Mouse (Mus musculus) adrenal gland, postnatal 4 days (tissue): Measurements from ENCODE around the gene Tmem62. TPM values are rescaled to one million over a fixed set of nuclear protein-coding genes. Genes with fewer than 3 reads are reported as not detected.
"Not testable (repeated sequence)": the region's sequence is repeated elsewhere in the genome, so short reads cannot be mapped to it uniquely, and the experiment has no call there.

Experiments
- DNase-seq, 2 experiments: peaks; one replicate each; pipeline ENCODE4 v3.0.0; 2021 to 2022; ENCODE audit warnings: low spot score in 2 of 2, mixed read lengths in 2 of 2
- total RNA-seq, 2 experiments: library from RNA; stranded (reverse); gene quantifications; 2 replicates each; pipeline ENCODE4 v1.2.3; 2021

Gene Tmem62
- total RNA-seq, 2 experiments from 2014 or later = 9.3 to 10.8 TPM

DNA sequence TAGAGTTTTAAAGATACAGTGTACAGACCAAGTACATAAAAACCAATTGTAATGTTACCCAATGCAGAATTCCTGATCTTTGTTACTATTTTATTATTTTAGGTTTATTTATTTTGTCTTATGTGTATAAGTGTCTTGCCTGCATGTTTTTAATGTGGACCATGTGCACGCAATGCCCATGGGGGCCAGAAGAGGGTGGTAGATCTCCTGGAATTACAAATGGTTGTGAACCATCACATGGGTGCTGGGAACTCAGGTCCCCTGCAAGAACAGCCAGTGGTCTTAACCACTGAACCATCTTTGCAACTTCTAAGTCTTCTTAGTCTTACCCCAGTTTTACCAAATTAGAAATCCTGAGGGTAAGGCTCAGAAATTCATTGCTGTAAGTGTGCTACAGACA is 8.4 kb downstream of the Tmem62 start:
- no peak for DNase-seq

DNA sequence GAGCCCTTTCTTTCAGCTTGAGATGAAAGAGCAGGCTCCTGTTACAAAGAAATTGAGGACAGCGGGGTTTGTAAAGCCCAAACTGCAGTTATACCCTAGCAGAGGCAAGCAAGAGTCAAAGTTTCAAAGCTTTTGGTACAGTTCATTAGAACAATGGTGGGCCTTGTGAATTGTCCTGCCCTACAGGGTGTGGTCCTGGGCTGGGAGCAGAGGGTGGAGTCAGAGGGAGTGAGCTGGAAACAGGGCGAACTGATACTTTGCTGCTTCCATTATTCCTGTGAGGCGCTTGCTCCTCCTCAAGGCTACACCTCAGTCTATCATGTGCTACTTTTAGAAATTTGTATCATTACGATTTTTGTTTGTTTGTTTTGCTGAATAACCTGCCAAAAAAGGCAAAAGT is 14.4 kb downstream of the Tmem62 start:
- no peak for DNase-seq

DNA sequence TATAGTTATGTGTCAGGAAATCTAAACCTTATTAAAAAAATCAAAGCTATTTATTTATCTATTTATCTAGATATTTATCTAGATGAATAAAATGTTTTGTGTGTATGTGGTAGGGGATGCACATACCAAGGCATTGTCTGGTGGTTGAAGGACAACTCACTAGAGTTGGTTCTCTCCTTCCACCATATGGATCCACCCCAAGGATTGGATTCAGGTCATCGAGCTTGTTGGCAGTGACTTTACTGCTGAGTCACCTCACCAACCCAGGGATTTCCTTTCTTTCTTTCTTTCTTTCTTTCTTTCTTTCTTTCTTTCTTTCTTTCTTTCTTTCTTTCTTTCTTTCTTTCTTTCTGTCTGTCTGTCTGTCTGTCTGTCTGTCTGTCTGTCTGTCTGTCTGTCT is 19.8 kb downstream of the Tmem62 start:
- DNase-seq = not testable (repeated sequence)

DNA sequence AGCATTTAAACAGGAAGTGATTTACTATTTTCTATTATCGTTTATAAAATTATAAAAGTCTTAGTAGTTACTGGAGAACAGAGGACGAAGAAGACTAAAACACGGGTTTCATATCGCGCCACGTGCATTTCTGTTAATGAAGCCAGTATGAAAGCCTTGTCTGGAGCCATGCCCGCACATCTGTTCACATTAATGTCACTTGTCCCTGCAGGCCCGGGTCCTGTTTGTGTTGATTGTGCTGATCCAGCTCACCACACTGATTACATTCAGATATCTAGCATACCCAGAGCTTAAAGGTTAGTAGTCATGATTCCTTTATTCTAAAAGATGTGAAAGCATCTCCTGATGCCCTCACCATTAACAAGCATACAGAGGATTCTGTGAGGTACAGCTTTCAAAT is 22.0 kb downstream of the Tmem62 start:
- DNase-seq = no peak

DNA sequence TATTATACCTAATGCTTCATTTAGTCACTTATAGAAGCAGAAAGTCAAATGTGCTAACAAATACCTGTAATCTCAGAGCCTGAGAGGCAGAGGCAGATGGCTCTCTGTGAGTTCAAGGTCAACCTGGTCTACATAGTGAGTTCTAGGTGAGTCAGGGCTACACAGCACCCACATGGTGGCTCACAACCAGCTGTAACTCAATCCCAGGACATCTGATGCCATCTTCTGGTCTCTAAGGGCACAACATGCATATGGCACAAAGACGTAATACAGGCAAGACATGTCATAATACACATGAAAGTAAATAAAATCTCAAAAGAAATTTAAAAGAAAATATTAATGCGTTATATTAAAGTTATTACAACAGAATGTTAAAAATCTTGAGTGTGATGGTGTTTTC is 26.8 kb downstream of the Tmem62 start:
- DNase-seq = no peak

DNA sequence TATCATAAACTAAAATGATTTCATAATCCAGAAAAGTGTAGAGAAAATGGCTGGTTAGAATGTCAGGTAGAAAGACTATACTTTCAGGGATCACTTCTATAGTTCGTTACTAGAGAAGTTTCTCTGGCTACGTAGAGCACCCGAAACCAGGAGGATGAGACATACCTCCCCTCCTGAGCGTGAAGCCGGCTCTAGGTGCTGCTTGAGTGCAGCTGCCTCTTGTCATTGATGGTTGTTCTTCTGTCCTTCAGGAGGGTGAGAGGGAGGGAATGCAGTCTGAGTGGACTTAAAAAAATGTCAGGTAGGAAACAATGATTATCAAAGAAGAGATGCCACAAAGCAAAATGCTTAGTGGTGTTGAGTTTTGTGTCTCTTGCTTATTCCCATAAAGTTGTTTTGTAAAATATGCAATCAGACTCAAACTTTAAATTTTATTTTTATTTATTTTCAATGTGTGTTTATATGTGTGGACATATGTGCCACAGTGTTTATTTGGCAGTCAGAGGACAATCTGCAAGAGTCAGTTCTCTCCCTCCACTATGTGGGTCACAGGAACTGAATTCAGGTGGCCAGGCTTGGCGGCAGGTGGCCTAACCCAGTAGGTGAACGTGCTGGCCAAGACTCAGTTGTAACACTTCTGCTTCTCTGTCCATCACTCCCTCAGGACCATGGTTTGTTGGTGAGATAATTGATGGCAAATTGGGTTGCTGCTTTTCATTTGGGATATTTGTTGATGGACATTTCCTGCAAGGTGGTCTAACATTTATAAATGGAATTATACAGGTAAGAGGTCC is 27.4 kb downstream of the Tmem62 start:
- DNase-seq = no peak

DNA sequence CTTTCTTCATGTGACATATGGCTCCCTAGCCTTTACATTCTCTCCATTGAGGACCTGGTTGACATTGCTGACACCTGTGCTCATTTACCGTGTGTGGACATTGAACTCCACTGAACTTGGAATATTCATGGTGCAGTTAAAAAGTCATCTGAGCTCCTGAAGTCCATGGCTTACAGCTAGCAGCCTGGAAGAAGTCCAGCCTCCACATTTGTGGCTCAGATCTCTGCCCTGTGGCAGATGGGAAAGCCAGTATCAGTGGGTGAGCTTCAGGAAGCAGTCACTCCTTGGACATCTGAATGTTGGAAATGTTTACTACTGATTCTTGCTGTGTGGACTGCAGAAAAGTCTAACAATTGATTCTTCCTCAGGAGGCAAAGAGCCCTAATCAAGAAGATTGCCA is 30.2 kb downstream of the Tmem62 start:
- DNase-seq = no peak

DNA sequence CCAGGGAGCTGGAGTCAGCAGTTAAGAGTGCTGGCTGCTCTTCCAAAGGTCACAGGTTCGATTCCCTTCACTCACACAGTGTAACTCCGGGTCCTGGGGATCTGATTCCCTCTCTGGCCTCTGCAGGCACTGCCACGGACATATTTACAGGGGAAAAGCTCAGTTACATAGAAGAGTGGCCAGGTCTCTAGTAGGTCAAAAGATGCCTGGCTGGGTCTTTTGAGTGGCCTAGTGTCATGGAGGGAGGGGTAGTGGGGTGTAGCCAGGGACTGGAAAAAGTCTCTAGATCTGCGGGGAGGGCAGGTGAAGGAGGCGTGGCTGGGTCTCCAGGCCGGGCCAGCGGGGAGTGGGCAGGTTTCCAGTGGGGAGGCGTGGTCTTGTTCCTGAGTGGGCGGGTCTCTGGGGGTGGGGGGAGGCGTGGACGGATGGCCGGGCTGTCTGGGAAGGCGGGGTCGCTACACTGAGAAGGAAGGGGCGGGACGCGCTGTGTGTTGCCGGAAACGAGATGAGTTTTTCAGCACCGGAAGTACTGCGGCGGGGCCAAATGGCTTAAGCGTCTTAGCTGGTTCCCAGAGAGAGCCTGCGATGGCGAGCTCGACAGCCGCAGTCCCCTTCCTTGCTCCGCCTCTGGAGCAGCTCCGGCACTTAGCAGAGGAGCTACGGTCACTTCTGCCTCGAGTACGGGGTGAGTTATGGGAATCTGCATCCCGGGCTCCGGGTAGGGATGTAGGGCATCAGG is 31.3 kb downstream of the Tmem62 start, which contains the start of gene Ccndbp1:
TSS of gene Ccndbp1 (plus strand) at position 479 of the 739 bp plus-strand sequence.
- DNase-seq = peak; percentile 81 to 86

DNA sequence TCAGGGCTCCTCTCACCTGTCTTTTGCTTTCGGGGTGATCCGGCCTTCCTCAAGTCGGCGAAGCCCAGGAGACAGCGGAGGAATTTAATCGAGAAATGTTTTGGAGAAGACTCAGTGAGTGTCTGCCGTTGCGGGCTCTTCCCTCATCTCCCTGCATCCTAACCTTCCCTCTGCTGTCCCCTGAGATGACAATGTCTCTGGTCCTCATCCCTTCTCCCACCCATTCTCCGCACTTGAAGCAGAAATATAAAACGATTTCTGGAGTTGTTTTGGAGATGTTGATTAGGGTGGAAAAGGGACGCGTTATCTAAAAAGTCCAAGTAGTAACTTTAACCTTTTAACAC is 31.8 kb downstream of the Tmem62 start:
- no peak for DNase-seq

DNA sequence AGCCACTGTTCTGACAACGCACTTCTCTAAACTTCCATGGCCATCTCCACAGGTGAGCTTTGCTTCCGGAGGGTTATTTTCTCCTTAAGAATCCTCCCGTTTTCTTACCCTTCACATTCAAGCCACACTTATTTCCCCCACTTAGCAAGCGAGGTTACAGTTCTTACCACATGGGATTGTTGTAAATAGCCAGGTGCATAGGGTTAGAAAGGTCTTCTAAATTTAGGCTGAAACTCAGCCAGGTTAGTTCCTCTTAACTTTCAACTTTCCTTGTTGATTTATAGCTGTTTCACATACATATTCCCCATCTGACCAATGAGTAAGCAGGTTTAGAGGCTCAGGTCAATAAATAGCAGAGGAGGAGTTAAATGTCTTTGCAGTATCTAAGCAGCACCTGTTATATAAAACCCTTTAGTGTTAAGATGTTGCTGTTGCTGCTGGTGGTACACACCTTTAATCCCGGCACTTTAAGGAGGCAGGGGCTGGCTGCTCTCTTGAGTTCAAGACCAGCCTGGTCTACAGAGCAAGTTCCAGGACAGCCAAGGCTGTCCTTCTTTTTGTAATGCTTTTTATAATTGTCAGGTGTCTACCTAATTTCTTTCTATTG is 32.4 kb downstream of the Tmem62 start:
- no peak for DNase-seq

DNA sequence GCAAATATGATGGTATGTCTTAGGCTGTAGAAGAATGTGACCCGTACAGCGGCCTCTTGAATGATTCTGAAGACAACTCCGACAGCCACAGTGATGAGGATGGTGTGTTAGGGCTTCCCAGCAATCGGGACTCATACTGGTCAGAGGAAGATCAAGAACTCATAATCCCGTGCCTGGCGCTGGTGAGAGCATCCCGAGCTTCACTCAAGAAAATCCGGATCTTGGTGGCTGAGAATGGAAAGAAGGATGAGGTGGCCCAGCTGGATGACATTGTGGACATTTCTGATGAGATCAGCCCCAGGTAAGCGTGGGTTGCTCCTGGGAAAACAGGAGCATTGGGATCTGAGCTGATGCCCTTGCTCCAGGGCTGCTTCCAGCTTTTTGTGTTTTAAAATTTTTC is 35.9 kb downstream of the Tmem62 start:
- DNase-seq = no peak

DNA sequence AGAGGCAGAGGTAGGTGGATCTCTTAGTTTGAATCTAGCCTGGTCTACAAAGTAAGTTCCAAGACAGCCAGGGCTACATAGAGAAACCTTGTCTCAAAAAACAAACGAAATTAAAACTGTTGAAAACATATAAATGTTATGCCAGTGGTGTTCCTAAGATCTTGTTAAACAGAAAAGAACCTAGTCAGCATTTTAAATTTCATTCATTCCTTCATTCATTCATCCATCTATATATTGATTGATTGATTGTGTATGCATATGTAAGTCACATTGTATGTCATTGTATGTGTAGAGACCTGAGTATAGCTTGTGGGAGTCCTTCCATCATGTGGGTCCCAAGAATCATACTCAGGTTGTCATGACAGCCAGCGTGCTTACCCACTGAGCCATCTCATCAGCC is 38.7 kb downstream of the Tmem62 start:
- DNase-seq = no peak

DNA sequence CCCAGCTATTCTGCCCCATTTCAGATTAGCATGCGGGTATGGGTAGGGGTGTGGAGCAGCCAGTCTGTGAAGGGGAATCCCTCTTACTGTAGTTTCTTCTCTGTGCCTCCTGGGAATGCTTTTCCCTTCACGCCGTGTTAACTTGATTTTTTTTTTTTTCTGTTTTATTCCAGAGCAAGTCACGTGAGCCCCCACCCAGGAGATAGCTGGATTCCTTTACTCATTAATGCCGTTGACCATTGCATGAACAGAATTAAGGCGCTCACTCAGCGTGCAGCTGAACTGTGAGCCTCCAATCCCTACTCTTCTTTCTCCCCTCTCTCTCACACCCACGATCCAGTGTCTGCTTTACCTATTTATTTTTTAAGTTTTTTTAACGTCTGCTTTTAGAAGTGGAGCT is 39.4 kb downstream of the Tmem62 start:
- DNase-seq = no peak

DNA sequence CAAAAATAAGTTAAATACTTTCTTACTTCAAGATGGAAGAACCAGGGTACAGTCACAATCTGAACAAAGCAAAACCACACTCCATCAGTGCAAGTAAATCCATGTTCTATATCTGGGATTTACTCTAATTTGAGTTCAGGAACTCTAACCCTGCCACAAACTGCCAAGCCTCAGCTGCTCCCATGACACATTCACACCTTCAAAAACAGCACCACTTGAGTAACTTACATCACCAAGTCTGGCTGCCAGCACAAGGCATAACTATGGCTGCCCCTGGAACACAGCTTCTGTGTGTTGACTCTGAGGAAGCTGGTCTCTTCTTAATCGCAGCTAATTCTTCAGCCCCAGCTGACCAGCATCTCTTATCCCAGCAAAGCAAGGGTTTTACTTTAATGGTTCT is 40.3 kb downstream of the Tmem62 start:
- no peak for DNase-seq

DNA sequence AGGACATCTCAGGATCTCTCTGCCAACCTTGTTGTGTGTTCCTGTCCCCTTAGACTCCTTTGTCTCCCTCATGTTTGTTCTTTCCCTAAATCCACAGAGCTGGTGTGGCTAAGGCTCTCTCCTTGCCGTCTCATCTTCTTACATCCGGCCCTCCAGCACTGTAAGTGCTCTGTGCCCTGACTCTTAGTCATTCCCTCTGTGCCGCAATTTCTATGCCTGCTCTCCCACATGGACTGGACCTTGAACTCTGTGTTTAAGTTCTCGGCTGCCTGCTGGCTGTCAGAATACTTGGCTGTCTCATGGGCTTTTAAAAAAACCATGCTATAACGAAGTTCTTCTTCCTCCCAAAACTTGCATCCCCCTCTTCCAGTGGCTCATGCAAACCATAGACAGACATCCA is 46.1 kb downstream of the Tmem62 start:
- DNase-seq = no peak

DNA sequence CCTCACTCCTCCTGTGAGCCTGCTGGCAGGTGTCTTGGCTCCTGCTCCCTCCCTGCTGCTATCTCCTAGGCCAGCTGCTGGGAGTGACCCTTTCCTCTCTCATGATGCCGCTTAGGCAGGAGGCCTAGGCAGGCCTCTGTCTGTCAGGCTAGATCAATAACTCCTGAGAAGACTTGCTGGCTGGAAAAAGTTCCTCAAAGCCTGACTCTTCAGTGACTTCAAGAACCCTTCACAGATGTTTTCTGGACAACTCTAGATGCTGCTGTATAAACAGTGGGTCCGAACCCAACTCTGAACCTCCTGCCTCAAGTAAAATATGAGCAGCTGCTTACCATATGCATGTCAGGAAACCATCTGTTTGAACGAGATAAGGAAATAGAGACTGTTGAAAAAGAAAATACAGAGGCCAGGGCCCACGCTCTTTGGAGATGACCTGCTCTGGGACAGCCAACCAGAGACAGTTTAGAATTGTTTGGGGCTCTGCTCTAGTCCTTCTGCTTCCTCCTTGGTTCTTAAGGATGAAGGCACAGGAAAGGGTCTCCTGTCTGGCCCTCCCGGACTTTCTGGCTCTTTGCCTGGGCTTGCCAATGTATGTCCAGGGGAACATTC is 60.0 kb downstream of the Tmem62 start, which contains the start of gene Epb42:
TSS of gene Epb42 (minus strand) at position 340 of the 609 bp plus-strand sequence.
- DNase-seq = no peak

DNA sequence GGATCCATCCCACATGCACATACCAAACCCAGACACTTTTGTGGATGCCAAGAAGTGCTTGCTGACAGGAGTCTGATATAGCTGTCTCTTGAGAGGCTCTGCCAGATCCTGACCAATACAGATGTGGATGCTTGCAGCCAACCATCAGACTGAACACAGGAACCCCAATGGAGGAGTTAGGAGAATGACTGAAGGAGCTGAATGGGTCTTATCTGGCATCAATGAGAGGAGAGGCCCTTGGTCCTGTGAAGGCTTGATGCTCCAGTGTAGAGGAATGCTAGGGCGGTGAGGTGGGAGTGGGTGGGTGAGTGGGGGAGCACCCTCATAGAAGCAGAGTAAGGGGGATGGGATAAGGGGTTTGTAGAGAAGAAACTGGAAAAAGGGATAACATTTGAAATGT is 62.0 kb downstream of the Tmem62 start:
- not testable (repeated sequence) for DNase-seq

DNA sequence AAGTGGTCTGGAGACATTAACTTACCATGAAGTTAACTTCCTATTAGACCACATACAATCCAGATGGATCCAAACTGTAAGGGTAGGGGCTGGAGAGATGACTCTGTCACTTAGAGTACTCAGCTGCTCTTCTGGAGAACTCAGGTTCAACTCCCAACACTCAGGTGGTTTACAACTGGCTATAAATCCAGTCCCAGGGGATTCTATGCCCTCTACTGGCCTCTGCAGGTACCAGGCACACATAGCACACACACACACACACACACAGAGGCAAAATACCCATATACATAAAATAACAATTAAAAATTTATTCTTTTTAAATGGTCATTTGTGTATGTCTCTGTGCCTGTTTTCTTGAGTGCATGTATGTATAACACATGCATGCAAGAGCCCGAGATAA is 62.6 kb downstream of the Tmem62 start:
- DNase-seq = no peak

DNA sequence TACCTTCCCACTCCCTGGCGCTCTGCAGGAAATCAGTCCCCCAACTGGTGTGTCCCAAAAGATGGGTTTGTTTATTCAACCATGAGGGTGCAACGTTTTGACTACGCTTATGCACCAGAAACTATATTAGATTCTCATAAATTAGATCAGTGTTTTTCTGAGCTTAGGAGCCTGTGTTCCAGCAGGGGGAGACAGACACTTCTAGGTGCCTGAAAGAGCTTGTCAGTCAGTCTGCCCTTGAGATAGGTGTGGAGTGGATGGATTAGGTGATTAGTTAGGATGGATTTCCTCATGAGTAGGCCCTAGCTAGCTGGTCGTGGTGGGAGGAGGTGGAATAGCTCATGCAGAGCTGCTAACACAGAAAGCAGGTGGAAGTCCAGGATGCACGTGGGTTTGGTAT is 64.3 kb downstream of the Tmem62 start:
- DNase-seq = no peak

DNA sequence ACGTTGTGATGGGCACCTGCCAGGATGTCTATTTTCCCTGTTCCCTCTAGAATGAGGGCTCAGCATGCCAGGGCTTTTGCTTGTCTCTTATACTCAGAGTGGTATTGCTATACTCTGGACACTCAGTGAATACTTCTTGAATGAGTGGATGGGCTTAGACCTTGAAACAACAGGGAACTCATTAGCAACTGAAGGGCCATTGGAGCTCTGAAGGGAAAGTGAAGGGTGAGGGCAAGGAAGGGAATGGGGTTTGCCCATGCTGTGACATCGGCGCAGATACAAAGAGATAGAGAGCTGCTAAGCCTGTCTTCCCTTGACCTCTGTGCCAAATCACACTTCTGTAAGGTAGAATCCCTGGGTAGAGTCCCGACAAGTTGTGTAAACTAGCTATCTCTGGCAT is 68.8 kb downstream of the Tmem62 start:
- DNase-seq = no peak

DNA sequence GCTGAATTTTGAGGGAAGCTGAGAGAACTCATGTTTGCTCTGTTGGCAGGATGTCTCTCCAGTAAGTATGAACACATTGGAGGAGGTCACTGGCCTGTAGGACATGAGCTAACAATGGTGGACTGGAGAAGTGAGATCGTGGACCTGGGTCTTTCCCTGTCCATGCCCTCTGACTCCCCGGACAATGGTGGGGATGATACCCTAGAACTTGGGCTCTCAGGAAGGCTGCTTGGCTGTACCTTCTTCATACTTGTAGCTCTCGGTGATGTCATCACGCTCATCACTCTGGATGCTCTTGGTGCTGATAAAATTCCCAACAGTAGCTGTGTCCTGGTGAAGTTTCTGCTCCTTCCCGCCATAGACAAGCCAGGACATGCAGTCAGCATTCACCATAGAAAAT is 75.4 kb downstream of the Tmem62 start:
- DNase-seq = no peak

DNA sequence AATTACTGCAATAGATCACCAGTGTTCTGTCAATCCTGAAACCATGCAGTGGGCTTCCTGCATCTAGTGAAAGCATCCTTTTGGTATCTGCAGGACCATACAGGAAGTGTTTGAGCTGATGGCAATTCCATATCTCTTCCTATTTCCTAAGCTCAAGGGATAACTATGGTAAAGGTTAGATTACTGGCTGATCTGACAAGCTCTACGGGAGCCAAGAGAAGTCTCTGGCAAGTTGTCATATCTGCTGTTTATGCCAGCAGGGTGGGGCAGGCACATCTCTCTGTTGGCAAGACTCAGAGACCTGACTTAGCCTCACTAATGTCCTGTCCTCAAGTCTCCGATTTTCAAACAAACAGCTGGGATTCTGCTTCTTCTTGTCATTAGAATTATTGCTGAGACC is 77.2 kb downstream of the Tmem62 start:
- no peak for DNase-seq
